Mouse (Mus musculus) thymus, postnatal 4 days (tissue): ENCODE data around the gene Mark1.

Experiments
- DNase-seq: peaks from one replicate; pipeline ENCODE4 v3.0.0; 2021

Gene Mark1

GRCm38 (mm10) chr1:184851166-184851565 is 148.2 kb downstream of the Mark1 start:
- DNase-seq: no peak

- DNase-seq: no peak
Measured at GRCm38 (mm10) chr1:184846973-184847372, 152.4 kb downstream of the Mark1 start.
